In genomic region chr12:106607655-106608337, GRCm38 (mm10) we compare ENCODE assay signal across 24 mouse cellular contexts.
DNase-seq lines count a peak whose midpoint lies in the region; ATAC-seq lines count a peak whose summit lies in the region.
"Had no signal": no experiment of that assay in that cellular context is flagged by ENCODE, and none has a peak within 500 bp of the region (broad histone marks: within the 10 kb centered on the region; RNA-seq: fewer than 3 reads in every experiment).

No protein-coding gene starts in this region.

- no peaks in the 10 kb centered on the region for H3K36me3 ChIP-seq in hindbrain, embryonic 14.5 days (replicated peaks; ENCODE audit: control insufficient read depth, insufficient read depth)
- no peaks in the 10 kb centered on the region for H3K36me3 ChIP-seq in hindbrain, embryonic 11.5 days (ENCODE audit: control insufficient read depth, insufficient read depth, low read length)
- no peaks in the 10 kb centered on the region for H3K36me3 ChIP-seq in hindbrain, embryonic 16.5 days (ENCODE audit: control insufficient read depth, insufficient read depth, low read length)
- no peaks in the 10 kb centered on the region for H3K36me3 ChIP-seq in midbrain, embryonic 16.5 days (ENCODE audit: control insufficient read depth, insufficient read depth, low read length)
- H3K36me3 ChIP-seq: embryonic facial prominence, embryonic 13.5 days; heart, embryonic 10.5 days; intestine, embryonic 15.5 days; limb, embryonic 10.5 days had no signal

- H3K4me1 ChIP-seq in hindbrain, embryonic 14.5 days (replicated peaks; ENCODE audit: control insufficient read depth, insufficient read depth, low read length) = peaks cover 7% of the 10 kb centered on the region
- no peaks in the 10 kb centered on the region for H3K4me1 ChIP-seq in hindbrain, embryonic 11.5 days (replicated peaks; ENCODE audit: control insufficient read depth, insufficient read depth, low read length)
- no peaks in the 10 kb centered on the region for H3K4me1 ChIP-seq in hindbrain, embryonic 16.5 days (ENCODE audit: control insufficient read depth, insufficient read depth, low read depth, low read length)
- peaks cover 11% of the 10 kb centered on the region; the same call in 1 of the 2 replicates for H3K4me1 ChIP-seq in midbrain, embryonic 16.5 days (ENCODE audit: control insufficient read depth, insufficient read depth, low read length)
- H3K4me1 ChIP-seq: embryonic facial prominence, embryonic 13.5 days; heart, embryonic 10.5 days; intestine, embryonic 15.5 days; limb, embryonic 10.5 days had no signal

- H3K4me2 ChIP-seq in hindbrain, embryonic 14.5 days (replicated peaks) = no peak overlapping the region
- H3K4me2 ChIP-seq in hindbrain, embryonic 11.5 days (replicated peaks; ENCODE audit: low read depth, low read length) = no peak overlapping the region
- H3K4me2 ChIP-seq in hindbrain, embryonic 16.5 days (ENCODE audit: low read length) = no peak overlapping the region
- no peak overlapping the region for H3K4me2 ChIP-seq in midbrain, embryonic 16.5 days (ENCODE audit: low read length)
- H3K4me2 ChIP-seq: embryonic facial prominence, embryonic 13.5 days; intestine, embryonic 15.5 days had no signal

- no peak overlapping the region for H3K9ac ChIP-seq in hindbrain, embryonic 14.5 days
- H3K9ac ChIP-seq in hindbrain, embryonic 11.5 days (ENCODE audit: low read depth, low read length) = no peak overlapping the region
- H3K9ac ChIP-seq in hindbrain, embryonic 16.5 days (ENCODE audit: low read depth, low read length) = peak overlapping the region; percentile 3; the same call in 1 of the 2 replicates
- no peak overlapping the region for H3K9ac ChIP-seq in midbrain, embryonic 16.5 days (ENCODE audit: low read depth, low read length)
- H3K9ac ChIP-seq: embryonic facial prominence, embryonic 13.5 days; intestine, embryonic 15.5 days had no signal

- 37% methylated on average over 10 of the region's 11 CpGs for WGBS in hindbrain, embryonic 14.5 days
- WGBS in hindbrain, embryonic 11.5 days = 67% methylated on average over 11 of the region's 11 CpGs
- WGBS in hindbrain, embryonic 16.5 days = 37% methylated on average over 11 of the region's 11 CpGs
- WGBS in midbrain, embryonic 16.5 days = 43% methylated on average over 11 of the region's 11 CpGs

- H3K27ac ChIP-seq in hindbrain, embryonic 14.5 days = peak overlapping the region; percentile 38; the same call in 1 of the 2 replicates
- H3K27ac ChIP-seq in hindbrain, embryonic 11.5 days (ENCODE audit: low read depth, low read length) = no peak overlapping the region
- H3K27ac ChIP-seq in hindbrain, embryonic 16.5 days (ENCODE audit: low read depth, low read length) = no peak overlapping the region
- 0 out of 2 replicates have a peak overlapping the region, but pooled peaks have one; percentile 4 for H3K27ac ChIP-seq in midbrain, embryonic 16.5 days (ENCODE audit: low read length)
- H3K27ac ChIP-seq: embryonic facial prominence, embryonic 13.5 days; heart, embryonic 10.5 days; intestine, embryonic 15.5 days; limb, embryonic 10.5 days had no signal

- H3K27me3 ChIP-seq in hindbrain, embryonic 14.5 days (ENCODE audit: control insufficient read depth, insufficient read depth, low read length) = no peaks in the 10 kb centered on the region
- H3K27me3 ChIP-seq in hindbrain, embryonic 11.5 days (ENCODE audit: control insufficient read depth, insufficient read depth, low read length) = no peaks in the 10 kb centered on the region
- no peaks in the 10 kb centered on the region for H3K27me3 ChIP-seq in hindbrain, embryonic 16.5 days (replicated peaks; ENCODE audit: control insufficient read depth, insufficient read depth, low read length)
- H3K27me3 ChIP-seq in midbrain, embryonic 16.5 days (ENCODE audit: control insufficient read depth, insufficient read depth, low read depth, low read length) = no peaks in the 10 kb centered on the region
- H3K27me3 ChIP-seq: embryonic facial prominence, embryonic 13.5 days; intestine, embryonic 15.5 days had no signal

- DNase-seq in hindbrain, embryonic 14.5 days (ENCODE audit: low spot score) = no peak
- DNase-seq in hindbrain, embryonic 11.5 days (ENCODE audit: low spot score) = no peak
- peak; percentile 2 for DNase-seq in forelimb bud, embryonic 11.5 days (ENCODE audit: low read depth, low spot score)
- no peak for DNase-seq in frontal cortex, postnatal 36 days (ENCODE audit: low spot score in 2 of 2)
- no peak for DNase-seq in heart, adult 11 months
- DNase-seq: adrenal gland, adult 8-10 months; cerebellum, adult 8-10 months; cerebellum, postnatal 36 days; embryo, embryonic 11 days; heart, postnatal 4 days; kidney, adult 8-10 months; kidney, postnatal 10 days; liver; lung, postnatal 4 days; right cerebral cortex, postnatal 14 days; spleen, adult 18-20 months had no signal

- no peak overlapping the region for H3K4me3 ChIP-seq in hindbrain, embryonic 14.5 days (replicated peaks; ENCODE audit: low read length)
- H3K4me3 ChIP-seq in hindbrain, embryonic 11.5 days (ENCODE audit: low read depth, low read length) = no peak overlapping the region
- no peak overlapping the region for H3K4me3 ChIP-seq in hindbrain, embryonic 16.5 days (ENCODE audit: low read length)
- no peak overlapping the region for H3K4me3 ChIP-seq in midbrain, embryonic 16.5 days (ENCODE audit: low read depth, low read length)
- H3K4me3 ChIP-seq: embryonic facial prominence, embryonic 13.5 days; erythroblast, embryonic 14.5 days; heart, embryonic 10.5 days; intestine, embryonic 15.5 days; limb, embryonic 10.5 days had no signal

- H3K9me3 ChIP-seq in hindbrain, embryonic 14.5 days (ENCODE audit: control insufficient read depth, low read length) = no peaks in the 10 kb centered on the region
- no peaks in the 10 kb centered on the region for H3K9me3 ChIP-seq in hindbrain, embryonic 11.5 days (ENCODE audit: control insufficient read depth, low read length)
- no peaks in the 10 kb centered on the region for H3K9me3 ChIP-seq in hindbrain, embryonic 16.5 days (ENCODE audit: control insufficient read depth, low read length)
- H3K9me3 ChIP-seq in midbrain, embryonic 16.5 days (replicated peaks; ENCODE audit: control insufficient read depth, low read length, poor library complexity, severe bottlenecking) = no peaks in the 10 kb centered on the region
- H3K9me3 ChIP-seq: embryonic facial prominence, embryonic 13.5 days; heart, embryonic 10.5 days; intestine, embryonic 15.5 days; limb, embryonic 10.5 days had no signal

- peak; percentile 55; the same call in 1 of the 2 replicates for ATAC-seq in hindbrain, embryonic 14.5 days (ENCODE audit: low FRiP score)
- ATAC-seq in hindbrain, embryonic 11.5 days (ENCODE audit: low FRiP score) = no peak
- no peak for ATAC-seq in hindbrain, embryonic 16.5 days
- no peak for ATAC-seq in midbrain, embryonic 16.5 days
- ATAC-seq: activated CD4-positive, CD25-positive, alpha-beta regulatory T cell, adult 4 months; intestine, embryonic 15.5 days had no signal

Comparison
In these comparisons a context has a peak if more than half of its experiments do, and no peak if none do; other contexts are left out.
1. H3K27ac ChIP-seq: peak in hindbrain, embryonic 14.5 days (single experiment) and midbrain, embryonic 16.5 days (single experiment); none in hindbrain, embryonic 11.5 days (single experiment) and hindbrain, embryonic 16.5 days (single experiment).